Mouse (Mus musculus) neural tube, embryonic 14.5 days (tissue): Measurements from ENCODE around the gene Gata2. TPM values are rescaled to one million over a fixed set of nuclear protein-coding genes. Genes with fewer than 3 reads are reported as not detected.

Experiments used
- ATAC-seq: fragments of 200-750 bp; cut with Nextera tagmentation; 2 replicates; pipeline ENCODE4 v1.8.0; 2017; ENCODE audit warnings: low read depth, mild to moderate bottlenecking, moderate TSS enrichment, moderate library complexity
- H3K27ac ChIP-seq: fragments of 300-500 bp; sonication (generic); 2 replicates; pipeline ENCODE4 v1.5.1; 2014; ENCODE audit warnings: low read depth, mild to moderate bottlenecking, control low read depth, low read length, moderate library complexity, mixed read lengths
- H3K27me3 ChIP-seq: fragments of 300-500 bp; sonication (generic); 2 replicates; pipeline ENCODE4 v1.6.1; 2014; ENCODE audit warnings: low read length; ENCODE audit not compliant: control insufficient read depth, insufficient read depth
- H3K36me3 ChIP-seq: fragments of 300-500 bp; sonication (generic); 2 replicates; pipeline ENCODE4 v1.6.1; 2014; ENCODE audit warnings: low read length, mixed read lengths; ENCODE audit not compliant: control insufficient read depth, insufficient read depth
- H3K4me1 ChIP-seq: fragments of 300-500 bp; sonication (generic); 2 replicates; pipeline ENCODE4 v1.6.1; 2014; ENCODE audit warnings: low read length; ENCODE audit not compliant: control insufficient read depth, insufficient read depth
- H3K4me2 ChIP-seq: fragments of 300-500 bp; sonication (generic); 2 replicates; pipeline ENCODE4 v1.6.1; 2014; ENCODE audit warnings: mild to moderate bottlenecking, low read depth, low read length, control low read depth
- H3K4me3 ChIP-seq: fragments of 300-500 bp; sonication (generic); 2 replicates; pipeline ENCODE4 v1.5.1; 2014; ENCODE audit warnings: low read depth, low read length, control low read depth, mixed read lengths
- H3K9ac ChIP-seq: fragments of 300-500 bp; sonication (generic); replicated peaks from 2 replicates; pipeline ENCODE4 v1.6.1; 2014; ENCODE audit warnings: low read depth, mild to moderate bottlenecking, control low read depth, low read length, mixed read lengths
- H3K9me3 ChIP-seq: fragments of 300-500 bp; sonication (generic); 2 replicates; pipeline ENCODE4 v1.6.1; 2016; ENCODE audit warnings: low read length; ENCODE audit not compliant: control insufficient read depth
- WGBS: fragments of 180-500 bp; shearing (Covaris S2); extraction: QIAGEN DNeasy Blood & Tissue Kit; methylation state at CpG from one replicate; pipeline ENCODE4 v1.1.7; 2014; 5-methylcytosine and 5-hydroxymethylcytosine counted together
- polyA plus RNA-seq: library from polyadenylated mRNA; unstranded; fragments of >200 nt; fragmentation: Nextera tagmentation; extraction: Ambion mirVana; gene quantifications from 2 replicates; pipeline ENCODE4 v1.2.1, GENCODE M21; 2014

The Gata2 gene
- polyA plus RNA-seq, 1 experiment from 2014 or later, result 5.4 TPM

GRCm38 (mm10) chr6:88235461-88235860, 41.8 kb downstream of the Gata2 start:
- peaks cover 6% of the 10 kb centered on the region; the same call in 1 of the 2 replicates for H3K4me1 ChIP-seq
- no peak overlapping the region for H3K9ac ChIP-seq
- no peak overlapping the region for H3K4me2 ChIP-seq
- no peak for ATAC-seq
- 20% methylated on average over 8 of the region's 8 CpGs for WGBS
- no peak overlapping the region for H3K27ac ChIP-seq
- peaks cover 2% of the 10 kb centered on the region for H3K27me3 ChIP-seq
- no peaks in the 10 kb centered on the region for H3K36me3 ChIP-seq
- no peaks in the 10 kb centered on the region for H3K9me3 ChIP-seq
- H3K4me3 ChIP-seq, result no peak overlapping the region

- Histone ChIP-seq H3K4me1 (peaks cover 6% of the 10 kb centered on the region; the same call in 1 of the 2 replicates), H3K4me3 (no peak overlapping the region), H3K9me3 (no peaks in the 10 kb centered on the region), H3K27ac (no peak overlapping the region), H3K27me3 (peaks cover 2% of the 10 kb centered on the region), H3K9ac (no peak overlapping the region), H3K36me3 (no peaks in the 10 kb centered on the region), H3K4me2 (peak overlapping the region; percentile 30; the same call in 1 of the 2 replicates)
- ATAC-seq, result peak; percentile 70
- 3% methylated on average over 17 of the region's 17 CpGs for WGBS
Measured at GRCm38 (mm10) chr6:88235983-88236382, 42.3 kb downstream of the Gata2 start.

GRCm38 (mm10) chr6:88236513-88236912, 42.8 kb downstream of the Gata2 start:
- Histone ChIP-seq H3K9me3 (no peaks in the 10 kb centered on the region), H3K27me3 (peaks cover 2% of the 10 kb centered on the region), H3K9ac (no peak overlapping the region), H3K27ac (no peak overlapping the region), H3K4me3 (no peak overlapping the region), H3K4me1 (peaks cover 6% of the 10 kb centered on the region; the same call in 1 of the 2 replicates), H3K36me3 (no peaks in the 10 kb centered on the region), H3K4me2 (no peak overlapping the region)
- no peak for ATAC-seq
- 9% methylated on average over 7 of the region's 7 CpGs for WGBS

GRCm38 (mm10) chr6:88242604-88243003, 48.9 kb downstream of the Gata2 start:
- WGBS, result 2% methylated on average over 15 of the region's 15 CpGs
- Histone ChIP-seq H3K27me3 (no peaks in the 10 kb centered on the region; the same call in none of the 2 replicates), H3K4me3 (no peak overlapping the region), H3K9me3 (no peaks in the 10 kb centered on the region), H3K4me1 (no peaks in the 10 kb centered on the region), H3K9ac (no peak overlapping the region), H3K36me3 (no peaks in the 10 kb centered on the region), H3K4me2 (no peak overlapping the region), H3K27ac (no peak overlapping the region)
- peak; percentile 65; the same call in 1 of the 2 replicates for ATAC-seq

- no peaks in the 10 kb centered on the region for H3K27me3 ChIP-seq
- H3K4me1 ChIP-seq, result no peaks in the 10 kb centered on the region
- H3K9ac ChIP-seq, result no peak overlapping the region
- H3K9me3 ChIP-seq, result no peaks in the 10 kb centered on the region
- H3K4me3 ChIP-seq, result no peak overlapping the region
- WGBS, result 84% methylated on average over 1 of the region's 1 CpGs
- no peak for ATAC-seq
- H3K27ac ChIP-seq, result no peak overlapping the region
- H3K36me3 ChIP-seq, result no peaks in the 10 kb centered on the region
- H3K4me2 ChIP-seq, result no peak overlapping the region
Measured at GRCm38 (mm10) chr6:88249231-88249630, 55.5 kb downstream of the Gata2 start.

- Histone ChIP-seq H3K4me2 (no peak overlapping the region), H3K27me3 (no peaks in the 10 kb centered on the region), H3K27ac (no peak overlapping the region), H3K9ac (no peak overlapping the region), H3K36me3 (no peaks in the 10 kb centered on the region), H3K4me3 (no peak overlapping the region), H3K4me1 (no peaks in the 10 kb centered on the region), H3K9me3 (no peaks in the 10 kb centered on the region)
- no peak for ATAC-seq
- 100% methylated on average over 1 of the region's 1 CpGs for WGBS
Measured at GRCm38 (mm10) chr6:88251396-88251795, 57.7 kb downstream of the Gata2 start.

GRCm38 (mm10) chr6:88251798-88252478, 58.2 kb downstream of the Gata2 start:
- WGBS, result 83% methylated on average over 7 of the region's 7 CpGs
- no peak overlapping the region for H3K4me2 ChIP-seq
- no peaks in the 10 kb centered on the region for H3K36me3 ChIP-seq
- ATAC-seq, result no peak
- no peaks in the 10 kb centered on the region for H3K27me3 ChIP-seq
- H3K27ac ChIP-seq, result no peak overlapping the region
- H3K4me1 ChIP-seq, result no peaks in the 10 kb centered on the region
- H3K4me3 ChIP-seq, result no peak overlapping the region
- no peaks in the 10 kb centered on the region for H3K9me3 ChIP-seq
- H3K9ac ChIP-seq, result no peak overlapping the region

- no peak overlapping the region for H3K27ac ChIP-seq
- ATAC-seq, result no peak
- no peaks in the 10 kb centered on the region for H3K36me3 ChIP-seq
- no peak overlapping the region for H3K4me2 ChIP-seq
- no peak overlapping the region for H3K4me3 ChIP-seq
- no peak overlapping the region for H3K9ac ChIP-seq
- 88% methylated on average over 6 of the region's 6 CpGs for WGBS
- no peaks in the 10 kb centered on the region for H3K27me3 ChIP-seq
- H3K4me1 ChIP-seq, result no peaks in the 10 kb centered on the region
- no peaks in the 10 kb centered on the region for H3K9me3 ChIP-seq
Measured at GRCm38 (mm10) chr6:88254082-88254481, 60.4 kb downstream of the Gata2 start.

GRCm38 (mm10) chr6:88255435-88255834, 61.7 kb downstream of the Gata2 start:
- H3K27ac ChIP-seq, result no peak overlapping the region
- WGBS, result 93% methylated on average over 4 of the region's 4 CpGs
- H3K36me3 ChIP-seq, result no peaks in the 10 kb centered on the region
- no peak for ATAC-seq
- H3K9ac ChIP-seq, result no peak overlapping the region
- H3K4me3 ChIP-seq, result no peak overlapping the region
- no peaks in the 10 kb centered on the region for H3K4me1 ChIP-seq
- H3K9me3 ChIP-seq, result no peaks in the 10 kb centered on the region
- H3K27me3 ChIP-seq, result no peaks in the 10 kb centered on the region
- H3K4me2 ChIP-seq, result no peak overlapping the region
